Mouse (Mus musculus): ENCODE measurements at regions not wholly inside any gene's neighbourhood (a gene's known extent, or its start where the extent isn't known, plus 50 kb on each side); places are given as distances from the start of the nearest gene placed in this dataset.

DNA sequence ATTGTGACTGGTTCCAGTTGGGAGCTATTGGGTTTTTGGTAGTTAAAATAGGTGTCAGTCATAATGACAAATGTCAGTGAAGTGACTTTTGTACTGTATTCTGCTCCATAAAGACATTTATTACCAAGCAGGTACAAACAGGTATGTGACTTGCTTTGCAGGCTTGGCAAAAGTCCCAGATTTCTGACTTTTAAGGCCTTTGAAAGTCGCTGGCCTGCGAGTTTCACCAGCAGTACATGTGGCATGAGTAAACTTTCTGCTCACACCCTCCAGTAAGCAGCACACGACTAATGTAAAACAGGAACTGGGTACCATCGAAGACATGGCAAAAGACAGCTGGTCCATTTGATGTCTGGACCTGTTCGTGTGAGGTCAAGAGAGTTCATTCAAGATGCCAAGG, 659.2 kb downstream of the Zfp706 start:
- no peak for TF ChIP-seq CTCF (IDR thresholded peaks at IDR 0.05)
- CTCF ChIA-PET, result interaction anchor here (1.1 kb wide), 1 partner anchor 13 kb away, joined by 3 read pairs; no protein-coding TSS in a partner anchor
- in situ Hi-C loops (cut with MboI; ENCODE audit: low pct_unique_long_range_greater_than_20kb), result no loop called here
- H3K27me3 ChIP-seq, result no peaks in the 10 kb centered on the region
- POLR2A ChIA-PET, result no interaction called here
- DNase-seq (ENCODE audit: low read depth, low spot score), result no peak
- no peak for ATAC-seq

- no peak for TF ChIP-seq CTCF (IDR thresholded peaks at IDR 0.05)
- no peak for DNase-seq (ENCODE audit: low read depth, low spot score)
Measured at GRCm38 (mm10) chr15:36347333-36347845, 660.2 kb downstream of the Zfp706 start.

GRCm38 (mm10) chr15:36346126-36346525, 661.4 kb downstream of the Zfp706 start:
- POLR2A ChIA-PET, result interaction anchor here (0.8 kb wide), 1 partner anchor 12 kb away, joined by 3 read pairs; no protein-coding TSS in a partner anchor
- in situ Hi-C loops (cut with MboI; ENCODE audit: low pct_unique_long_range_greater_than_20kb), result no loop called here

More at GRCm38 (mm10) chr15:36347333-36347845, 660.2 kb downstream of the Zfp706 start:
- no peaks in the 10 kb centered on the region for H3K27me3 ChIP-seq
- in situ Hi-C loops (cut with MboI; ENCODE audit: low pct_unique_long_range_greater_than_20kb), result no loop called here
- POLR2A ChIA-PET, result no interaction called here
- ATAC-seq, result no peak
- CTCF ChIA-PET, result interaction anchor here (1.1 kb wide), 1 partner anchor 14 kb away, joined by 3 read pairs; no protein-coding TSS in a partner anchor

DNA sequence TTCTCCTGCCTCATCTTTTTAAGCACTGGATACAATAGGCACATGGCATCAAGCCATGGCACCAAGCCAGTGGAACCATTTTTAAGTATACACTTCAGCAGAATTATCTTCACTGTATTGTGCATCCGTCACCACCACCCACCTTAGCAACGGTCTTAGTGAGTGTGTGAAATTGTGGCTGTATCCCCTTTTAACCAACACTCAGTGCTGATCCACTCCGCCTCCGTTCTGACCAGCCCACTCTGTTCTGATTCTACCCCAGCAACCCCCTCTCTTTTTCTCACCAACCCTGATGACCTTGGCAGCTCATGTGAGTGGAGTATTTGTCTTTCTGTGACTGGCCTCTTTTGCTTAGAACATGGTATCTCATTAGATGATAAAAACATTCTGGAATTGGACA, 662.2 kb downstream of the Zfp706 start:
- no peak for DNase-seq (ENCODE audit: low read depth, low spot score)
- no peak for ATAC-seq
- ChIA-PET POLR2A (interaction anchor here (0.6 to 0.8 kb wide), 2 partner anchors 10 to 11 kb away, joined by 3 read pairs; no protein-coding TSS in a partner anchor), CTCF (interaction anchor here (0.8 to 1.0 kb wide), 2 partner anchors 9 to 15 kb away, joined by 3 read pairs; no protein-coding TSS in a partner anchor)
- in situ Hi-C loops (cut with MboI; ENCODE audit: low pct_unique_long_range_greater_than_20kb), result no loop called here
- no peak for TF ChIP-seq CTCF (IDR thresholded peaks at IDR 0.05)
- H3K27me3 ChIP-seq, result no peaks in the 10 kb centered on the region

More at GRCm38 (mm10) chr15:36346126-36346525, 661.4 kb downstream of the Zfp706 start:
- no peak for TF ChIP-seq CTCF (IDR thresholded peaks at IDR 0.05)
- CTCF ChIA-PET, result interaction anchor here (1.0 kb wide), 1 partner anchor 8 kb away, joined by 3 read pairs; no protein-coding TSS in a partner anchor
- DNase-seq (ENCODE audit: low read depth, low spot score) (no peak), ATAC-seq (no peak)
- no peaks in the 10 kb centered on the region for H3K27me3 ChIP-seq

- ATAC-seq (no peak), DNase-seq (ENCODE audit: low read depth, low spot score) (no peak)
- in situ Hi-C loops (cut with MboI; ENCODE audit: low pct_unique_long_range_greater_than_20kb), result no loop called here
- TF ChIP-seq CTCF (IDR thresholded peaks at IDR 0.05), result no peak
- CTCF ChIA-PET, result interaction anchor here (1.2 kb wide), 1 partner anchor 9 kb away, joined by 4 read pairs; no protein-coding TSS in a partner anchor
- POLR2A ChIA-PET, result interaction anchor here (0.6 kb wide), 1 partner anchor 443 kb away, joined by 3 read pairs; no protein-coding TSS in a partner anchor
- H3K27me3 ChIP-seq, result no peaks in the 10 kb centered on the region
Measured at GRCm38 (mm10) chr15:36339971-36340550, 667.5 kb downstream of the Zfp706 start.

GRCm38 (mm10) chr15:36338766-36339165, 668.8 kb downstream of the Zfp706 start:
- no peak for TF ChIP-seq CTCF (IDR thresholded peaks at IDR 0.05)
- CTCF ChIA-PET, result no interaction called here
- DNase-seq (ENCODE audit: low read depth, low spot score) (no peak), ATAC-seq (no peak)
- POLR2A ChIA-PET, result no interaction called here
- in situ Hi-C loops (cut with MboI; ENCODE audit: low pct_unique_long_range_greater_than_20kb), result no loop called here
- no peaks in the 10 kb centered on the region for H3K27me3 ChIP-seq

- in situ Hi-C loops (cut with MboI; ENCODE audit: low pct_unique_long_range_greater_than_20kb), result no loop called here
- CTCF ChIA-PET, result interaction anchor here (1.5 kb wide), 1 partner anchor 53 kb away, joined by 3 read pairs; no protein-coding TSS in a partner anchor
- POLR2A ChIA-PET, result no interaction called here
- ATAC-seq (no peak), DNase-seq (ENCODE audit: low read depth, low spot score) (no peak)
- no peak for TF ChIP-seq CTCF (IDR thresholded peaks at IDR 0.05)
- H3K27me3 ChIP-seq, result no peaks in the 10 kb centered on the region
Measured at GRCm38 (mm10) chr15:36336857-36337256, 670.7 kb downstream of the Zfp706 start.

- POLR2A ChIA-PET, result interaction anchor here (0.6 kb wide), 2 partner anchors 11 to 13 kb away, joined by 3 to 4 read pairs; no protein-coding TSS in a partner anchor
- no peaks in the 10 kb centered on the region for H3K27me3 ChIP-seq
- DNase-seq (ENCODE audit: low read depth, low spot score), result no peak
- in situ Hi-C loops (cut with MboI; ENCODE audit: low pct_unique_long_range_greater_than_20kb), result no loop called here
- CTCF ChIA-PET, result no interaction called here
- TF ChIP-seq CTCF (IDR thresholded peaks at IDR 0.05), result no peak
- ATAC-seq, result no peak
Measured at GRCm38 (mm10) chr15:36335116-36335515, 672.5 kb downstream of the Zfp706 start.

- no peak for ATAC-seq
- no peaks in the 10 kb centered on the region for H3K27me3 ChIP-seq
- no peak for TF ChIP-seq CTCF (IDR thresholded peaks at IDR 0.05)
- DNase-seq (ENCODE audit: low read depth, low spot score), result no peak
- CTCF ChIA-PET, result no interaction called here
- in situ Hi-C loops (cut with MboI; ENCODE audit: low pct_unique_long_range_greater_than_20kb), result no loop called here
- POLR2A ChIA-PET, result interaction anchor here (0.6 to 1.1 kb wide), 3 partner anchors 11 to 18 kb away, joined by 3 to 4 read pairs (median 3); no protein-coding TSS in a partner anchor
Measured at GRCm38 (mm10) chr15:36334436-36335113, 673.0 kb downstream of the Zfp706 start.

DNA sequence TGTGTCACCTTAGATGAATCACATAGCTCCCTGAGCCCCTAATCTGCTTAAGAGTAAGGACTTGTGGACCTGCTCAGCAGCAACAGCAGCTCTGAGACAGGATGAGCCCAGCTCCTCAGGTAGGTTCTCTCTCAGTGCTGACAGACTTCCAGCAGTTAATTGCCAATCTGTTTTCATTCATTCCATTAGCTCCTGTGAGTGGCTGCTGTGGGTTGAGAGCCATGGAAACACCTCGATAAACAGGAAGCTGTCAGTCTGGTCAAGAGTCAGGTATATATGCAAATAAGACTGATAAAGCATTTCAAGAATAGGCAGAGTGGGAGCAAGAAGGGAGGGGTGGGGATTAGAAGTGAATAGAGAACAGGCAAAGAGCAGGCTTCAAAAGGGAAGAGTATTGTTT, 673.7 kb downstream of the Zfp706 start:
- POLR2A ChIA-PET, result interaction anchor here (0.7 to 1.1 kb wide), 2 partner anchors 12 to 18 kb away, joined by 3 read pairs; no protein-coding TSS in a partner anchor

More for the DNA sequence above, 673.7 kb downstream of the Zfp706 start:
- DNase-seq (ENCODE audit: low read depth, low spot score), result no peak
- no peak for TF ChIP-seq CTCF (IDR thresholded peaks at IDR 0.05)
- ATAC-seq, result no peak
- CTCF ChIA-PET, result no interaction called here
- H3K27me3 ChIP-seq, result no peaks in the 10 kb centered on the region
- in situ Hi-C loops (cut with MboI; ENCODE audit: low pct_unique_long_range_greater_than_20kb), result no loop called here
